9 mouse cellular contexts compared by ENCODE assay signal in genomic region chr2:30270134-30270533, GRCm38 (mm10). TPM values are rescaled to one million over a fixed set of nuclear protein-coding genes. Genes with fewer than 3 reads are reported as not detected.
DNase-seq lines count a peak whose midpoint lies in the region; ATAC-seq and TF ChIP-seq lines count a peak whose summit lies in the region.
"Had no signal": no experiment of that assay in that cellular context is flagged by ENCODE, and none has a peak within 500 bp of the region (broad histone marks: within the 10 kb centered on the region; RNA-seq: fewer than 3 reads in every experiment).

No protein-coding gene starts in this region.

- no peak overlapping the region for H3ac ChIP-seq in C2C12 (ENCODE audit: control insufficient read depth, insufficient read length, low read depth)

- H3K79me3 ChIP-seq in C2C12 (ENCODE audit: low read depth), result no peaks in the 10 kb centered on the region

- peaks cover 29% of the 10 kb centered on the region for H3K4me1 ChIP-seq in limb, embryonic 10.5 days
- 0 out of 2 replicates have a peak, but pooled peaks cover 12% of the 10 kb centered on the region for H3K4me1 ChIP-seq in midbrain, embryonic 14.5 days (ENCODE audit: control insufficient read depth, insufficient read depth, low read length)
- peaks cover 10% of the 10 kb centered on the region for H3K4me1 ChIP-seq in stomach, postnatal 0 days (replicated peaks; ENCODE audit: control insufficient read depth, insufficient read depth)

- H3K9ac ChIP-seq in midbrain, embryonic 14.5 days (replicated peaks; ENCODE audit: low read length), result no peak overlapping the region
- no peak overlapping the region for H3K9ac ChIP-seq in stomach, postnatal 0 days (ENCODE audit: low read length)

- no peak overlapping the region for H3K27ac ChIP-seq in limb, embryonic 10.5 days
- no peak overlapping the region for H3K27ac ChIP-seq in midbrain, embryonic 14.5 days (replicated peaks; ENCODE audit: low read depth, low read length)
- peak overlapping the region; percentile 26; the same call in 1 of the 2 replicates for H3K27ac ChIP-seq in stomach, postnatal 0 days (replicated peaks)

- peaks cover 1% of the 10 kb centered on the region for H3K36me3 ChIP-seq in C2C12 (ENCODE audit: control insufficient read depth, insufficient read depth)
- H3K36me3 ChIP-seq in limb, embryonic 10.5 days, result peaks cover 11% of the 10 kb centered on the region
- H3K36me3 ChIP-seq in midbrain, embryonic 14.5 days (ENCODE audit: control insufficient read depth, insufficient read depth, low read length), result peaks cover 18% of the 10 kb centered on the region
- H3K36me3 ChIP-seq in stomach, postnatal 0 days (ENCODE audit: control insufficient read depth, insufficient read depth, low read length), result peaks cover 3% of the 10 kb centered on the region; the same call in 1 of the 2 replicates

- H3K27me3 ChIP-seq in C2C12 (ENCODE audit: control insufficient read depth, insufficient read depth, insufficient read length), result no peaks in the 10 kb centered on the region
- H3K27me3 ChIP-seq in limb, embryonic 10.5 days (ENCODE audit: low read depth, poor library complexity, severe bottlenecking), result no peaks in the 10 kb centered on the region
- no peaks in the 10 kb centered on the region for H3K27me3 ChIP-seq in midbrain, embryonic 14.5 days (ENCODE audit: control insufficient read depth, insufficient read depth, low read length)
- no peaks in the 10 kb centered on the region for H3K27me3 ChIP-seq in stomach, postnatal 0 days (ENCODE audit: control insufficient read depth, insufficient read depth, low read length)

- H3K9me3 ChIP-seq in limb, embryonic 10.5 days (replicated peaks), result no peaks in the 10 kb centered on the region
- no peaks in the 10 kb centered on the region for H3K9me3 ChIP-seq in midbrain, embryonic 14.5 days (ENCODE audit: control insufficient read depth, low read length)
- H3K9me3 ChIP-seq in stomach, postnatal 0 days (ENCODE audit: control insufficient read depth, low read length), result no peaks in the 10 kb centered on the region

- H3K4me3 ChIP-seq in C2C12 (ENCODE audit: insufficient read depth, poor library complexity, severe bottlenecking), result no peak overlapping the region
- H3K4me3 ChIP-seq in limb, embryonic 10.5 days, result no peak overlapping the region
- no peak overlapping the region for H3K4me3 ChIP-seq in midbrain, embryonic 14.5 days (replicated peaks; ENCODE audit: low read depth, low read length)
- H3K4me3 ChIP-seq in stomach, postnatal 0 days (ENCODE audit: low read depth, low read length), result no peak overlapping the region

- peak; percentile 89 for DNase-seq in adipocyte (ENCODE audit: low spot score)
- peak; percentile 57 for DNase-seq in embryo, embryonic 9.5 days (ENCODE audit: extremely low spot score)
- peak; percentile 88 to 94 for DNase-seq in heart, adult 18-20 months
- peak; percentile 75 for DNase-seq in kidney, adult 11 months
- DNase-seq in limb, embryonic 10.5 days (ENCODE audit: low spot score), result peak; percentile 47
- peak; percentile 86 for DNase-seq in midbrain, embryonic 14.5 days
- DNase-seq in stomach, postnatal 0 days (ENCODE audit: low spot score), result peak; percentile 46

- no peak overlapping the region for H3K4me2 ChIP-seq in midbrain, embryonic 14.5 days (ENCODE audit: low read length)
- no peak overlapping the region for H3K4me2 ChIP-seq in stomach, postnatal 0 days (replicated peaks; ENCODE audit: low read depth)

- 66% methylated on average over 1 of the region's 1 CpGs for WGBS in limb, embryonic 10.5 days
- WGBS in midbrain, embryonic 14.5 days, result 85% methylated on average over 1 of the region's 1 CpGs
- 0% methylated on average over 1 of the region's 1 CpGs for WGBS in stomach, postnatal 0 days

- no peak for TF ChIP-seq EP300 in stomach, postnatal 0 days (optimal IDR thresholded peaks at IDR 0.05)

- TF ChIP-seq CTCF in C2C12 (IDR thresholded peaks at IDR 0.05; ENCODE audit: control insufficient read depth, insufficient read depth, insufficient read length), result peak; percentile 29
- TF ChIP-seq CTCF in stomach, postnatal 0 days (IDR thresholded peaks at IDR 0.05; ENCODE audit: low read depth), result peak; percentile 98

- H3K79me2 ChIP-seq in C2C12 (ENCODE audit: control insufficient read depth, insufficient read depth), result no peaks in the 10 kb centered on the region

- ATAC-seq in midbrain, embryonic 14.5 days (ENCODE audit: low FRiP score, low TSS enrichment), result no peak; the same call in 1 of the 2 replicates
- ATAC-seq in stomach, postnatal 0 days (ENCODE audit: low FRiP score, low TSS enrichment), result peak; percentile 89

TF ChIP-seq in C2C12, 6 proteins besides CTCF, POLR2A, EP300 and RAD21:
- TF ChIP-seq CEBPB (IDR thresholded peaks at IDR 0.05; ENCODE audit: low read depth) (no peak), MYOD1 (IDR thresholded peaks at IDR 0.05; ENCODE audit: control insufficient read depth, insufficient read length, low read depth) (no peak), USF1 (IDR thresholded peaks at IDR 0.05; ENCODE audit: low read depth) (no peak)

RNA-seq across cellular contexts. Expression of gene Phyhd1, which starts 4.1 kb away (rescaled TPM):
- polyA plus RNA-seq in C2C12 (2012; fragmentation: generic; extraction: Trizol), result 1.4 TPM
- 100 to 1,000 TPM; 109 to 110 TPM for total RNA-seq in heart, adult 18-20 months (2021)
- 1.4 and 3.3 TPM in 2 replicates for polyA plus RNA-seq in limb, embryonic 10.5 days (2016; fragmentation: Nextera tagmentation; extraction: Ambion mirVana)
- 4.9 and 6.0 TPM in 2 replicates for polyA plus RNA-seq in midbrain, embryonic 14.5 days (2014; fragmentation: Nextera tagmentation; extraction: Ambion mirVana)
- polyA plus RNA-seq in stomach, postnatal 0 days (2015; fragmentation: Nextera tagmentation; extraction: Ambion mirVana), result 5.8 and 7.1 TPM in 2 replicates

RNA-seq across cellular contexts. Expression of gene Gm28038, which starts 10.7 kb away (rescaled TPM):
- 0.16 TPM for polyA plus RNA-seq in C2C12 (2012; fragmentation: generic; extraction: Trizol)
- not detected for total RNA-seq in heart, adult 18-20 months (2021)
- not detected in 2 replicates for polyA plus RNA-seq in limb, embryonic 10.5 days (2016; fragmentation: Nextera tagmentation; extraction: Ambion mirVana)
- not detected in 2 replicates for polyA plus RNA-seq in midbrain, embryonic 14.5 days (2014; fragmentation: Nextera tagmentation; extraction: Ambion mirVana)
- not detected in 2 replicates for polyA plus RNA-seq in stomach, postnatal 0 days (2015; fragmentation: Nextera tagmentation; extraction: Ambion mirVana)
- polyA plus RNA-seq: large intestine, adult 2 months had no signal

RNA-seq across cellular contexts. Expression of gene Dolk, which starts 16.0 kb away (rescaled TPM):
- 28.3 TPM for polyA plus RNA-seq in C2C12 (2012; fragmentation: generic; extraction: Trizol)
- total RNA-seq in heart, adult 18-20 months (2021), result 10 to 100 TPM; 23.4 to 25.5 TPM
- polyA plus RNA-seq in limb, embryonic 10.5 days (2016; fragmentation: Nextera tagmentation; extraction: Ambion mirVana), result 26.8 and 27.5 TPM in 2 replicates
- 32.2 and 32.7 TPM in 2 replicates for polyA plus RNA-seq in midbrain, embryonic 14.5 days (2014; fragmentation: Nextera tagmentation; extraction: Ambion mirVana)
- 21.1 and 21.9 TPM in 2 replicates for polyA plus RNA-seq in stomach, postnatal 0 days (2015; fragmentation: Nextera tagmentation; extraction: Ambion mirVana)

RNA-seq across cellular contexts. Expression of gene Nup188, which starts 16.1 kb away (rescaled TPM):
- 54.6 TPM for polyA plus RNA-seq in C2C12 (2012; fragmentation: generic; extraction: Trizol)
- 10 to 100 TPM; 19.5 to 20.7 TPM for total RNA-seq in heart, adult 18-20 months (2021)
- 74.4 and 77.1 TPM in 2 replicates for polyA plus RNA-seq in limb, embryonic 10.5 days (2016; fragmentation: Nextera tagmentation; extraction: Ambion mirVana)
- 20.5 and 26.0 TPM in 2 replicates for polyA plus RNA-seq in midbrain, embryonic 14.5 days (2014; fragmentation: Nextera tagmentation; extraction: Ambion mirVana)
- polyA plus RNA-seq in stomach, postnatal 0 days (2015; fragmentation: Nextera tagmentation; extraction: Ambion mirVana), result 8.5 and 9.9 TPM in 2 replicates

RNA-seq across cellular contexts. Expression of gene Gm28035, which starts 29.8 kb away (rescaled TPM):
- polyA plus RNA-seq in C2C12 (2012; fragmentation: generic; extraction: Trizol), result 0.01 TPM
- total RNA-seq in heart, adult 18-20 months (2021), result 1 to 10 TPM; 3.4 to 3.6 TPM
- 0.04 and 0.08 TPM in 2 replicates for polyA plus RNA-seq in limb, embryonic 10.5 days (2016; fragmentation: Nextera tagmentation; extraction: Ambion mirVana)
- polyA plus RNA-seq in midbrain, embryonic 14.5 days (2014; fragmentation: Nextera tagmentation; extraction: Ambion mirVana), result 0.25 TPM in 1 of 2 replicates, not detected in the other
- polyA plus RNA-seq in stomach, postnatal 0 days (2015; fragmentation: Nextera tagmentation; extraction: Ambion mirVana), result 0.05 and 0.11 TPM in 2 replicates
